Mouse (Mus musculus): ENCODE measurements around the gene Fam221a.
A peak's percentile ranks its signal among the peaks of the same experiment; 100 is the strongest.

Fam221a gene

GRCm38 (mm10) chr6:49367159-49368054 lies at the start of gene Fam221a:
TSS of gene Fam221a (plus strand) at chr6:49367739.
- DNase-seq (ENCODE audit: low spot score in 2 of 2) = peak; percentile 39 to 68

GRCm38 (mm10) chr6:49318966-49319594 lies 48.5 kb upstream of the Fam221a start, which contains the start of gene Ccdc126:
TSS of gene Ccdc126 (plus strand) at chr6:49319274.
- peak; percentile 93 to 96 for DNase-seq (ENCODE audit: low spot score in 2 of 2)

GRCm38 (mm10) chr6:49319595-49320315 lies 47.8 kb upstream of the Fam221a start:
- DNase-seq (ENCODE audit: low spot score in 2 of 2) = no peak

GRCm38 (mm10) chr6:49321341-49321740 lies 46.2 kb upstream of the Fam221a start:
- no peak for DNase-seq (ENCODE audit: low spot score in 2 of 2)

- DNase-seq (ENCODE audit: low spot score in 2 of 2) = no peak
Measured at GRCm38 (mm10) chr6:49322056-49322455, 45.5 kb upstream of the Fam221a start.

- no peak for DNase-seq (ENCODE audit: low spot score in 2 of 2)
Measured at GRCm38 (mm10) chr6:49322986-49323385, 44.6 kb upstream of the Fam221a start.

GRCm38 (mm10) chr6:49324528-49324927 lies 43.0 kb upstream of the Fam221a start:
- DNase-seq (ENCODE audit: low spot score in 2 of 2) = no peak

- no peak for DNase-seq (ENCODE audit: low spot score in 2 of 2)
Measured at GRCm38 (mm10) chr6:49325294-49325693, 42.2 kb upstream of the Fam221a start.

GRCm38 (mm10) chr6:49326846-49327245 lies 40.7 kb upstream of the Fam221a start:
- DNase-seq (ENCODE audit: low spot score in 2 of 2) = no peak

GRCm38 (mm10) chr6:49331369-49332059 lies 36.0 kb upstream of the Fam221a start:
- no peak for DNase-seq (ENCODE audit: low spot score in 2 of 2)

GRCm38 (mm10) chr6:49332060-49332370 lies 35.5 kb upstream of the Fam221a start:
- no peak for DNase-seq (ENCODE audit: low spot score in 2 of 2)

GRCm38 (mm10) chr6:49338566-49338965 lies 29.0 kb upstream of the Fam221a start:
- no peak for DNase-seq (ENCODE audit: low spot score in 2 of 2)

GRCm38 (mm10) chr6:49339145-49339544 lies 28.4 kb upstream of the Fam221a start:
- no peak for DNase-seq (ENCODE audit: low spot score in 2 of 2)

GRCm38 (mm10) chr6:49343737-49344469 lies 23.6 kb upstream of the Fam221a start:
- no peak for DNase-seq (ENCODE audit: low spot score in 2 of 2)

GRCm38 (mm10) chr6:49349826-49350225 lies 17.7 kb upstream of the Fam221a start:
- DNase-seq (ENCODE audit: low spot score in 2 of 2) = no peak

- no peak for DNase-seq (ENCODE audit: low spot score in 2 of 2)
Measured at GRCm38 (mm10) chr6:49354613-49355012, 12.9 kb upstream of the Fam221a start.

GRCm38 (mm10) chr6:49355171-49355570 lies 12.4 kb upstream of the Fam221a start:
- no peak for DNase-seq (ENCODE audit: low spot score in 2 of 2)

- DNase-seq (ENCODE audit: low spot score in 2 of 2) = no peak
Measured at GRCm38 (mm10) chr6:49360420-49360819, 7.1 kb upstream of the Fam221a start.

GRCm38 (mm10) chr6:49368212-49368611 lies 673 bp downstream of the Fam221a start:
- no peak for DNase-seq (ENCODE audit: low spot score in 2 of 2)

GRCm38 (mm10) chr6:49372705-49373104 lies 5.2 kb downstream of the Fam221a start:
- DNase-seq (ENCODE audit: low spot score in 2 of 2) = no peak

- no peak for DNase-seq (ENCODE audit: low spot score in 2 of 2)
Measured at GRCm38 (mm10) chr6:49373943-49374342, 6.4 kb downstream of the Fam221a start.
